Mouse (Mus musculus): ENCODE data around the gene Lnpk.
A peak's percentile ranks its signal among the peaks of the same experiment; 100 is the strongest.

Lnpk gene

GRCm38 (mm10) chr2:74578843-74579489, at the start of gene Lnpk:
TSS of gene Lnpk (minus strand) at chr2:74579435.
- peak; percentile 94 for DNase-seq (ENCODE audit: extremely low read depth, insufficient read length, low spot score)

DNA sequence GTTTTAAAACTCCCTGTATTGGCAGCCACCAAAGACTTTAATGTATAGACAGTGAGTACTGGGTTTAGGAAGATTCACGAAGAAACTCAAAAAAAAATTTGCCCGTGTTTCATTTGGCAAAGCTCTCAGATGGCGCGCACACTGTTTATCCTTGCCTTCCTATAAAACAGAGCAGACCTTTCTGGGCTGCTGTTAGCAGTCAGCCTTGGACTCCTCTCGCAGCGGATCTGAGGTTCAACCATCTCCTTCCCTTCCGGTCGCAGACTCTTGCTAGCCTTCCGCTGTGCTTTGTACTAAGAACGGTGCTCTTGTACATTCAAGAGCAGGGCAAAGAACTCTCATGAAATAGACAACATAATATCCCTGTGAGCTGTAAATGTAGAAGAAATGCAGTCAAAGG, 41.1 kb upstream of the Lnpk start:
- no peak for DNase-seq (ENCODE audit: extremely low read depth, insufficient read length, low spot score)

DNA sequence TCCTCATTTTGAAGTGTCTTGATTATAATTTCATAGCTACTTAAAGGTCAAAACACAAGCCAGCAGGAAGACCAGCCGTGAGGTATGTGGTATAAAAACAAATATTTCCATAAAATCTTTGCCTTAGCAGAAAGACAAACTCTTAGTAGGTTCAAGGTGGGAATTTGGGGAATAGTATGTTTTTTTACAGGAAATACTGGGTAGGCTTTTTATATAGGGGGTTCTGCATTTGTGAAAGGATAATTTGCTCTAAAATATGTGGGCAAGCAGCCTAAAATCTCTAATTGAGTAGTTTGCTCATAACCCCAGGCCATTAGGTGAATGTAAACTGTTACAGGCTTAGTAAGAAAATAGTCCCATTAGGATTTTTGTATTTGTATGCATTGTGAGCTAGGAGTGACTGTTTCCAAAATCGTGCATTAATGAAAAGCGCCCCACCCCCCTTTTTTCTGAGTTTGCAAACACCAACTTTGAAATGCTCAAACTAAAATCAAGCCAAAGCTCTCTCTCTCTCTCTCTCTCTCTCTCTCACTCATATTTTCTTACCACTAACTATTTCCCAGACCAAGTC, 40.5 kb upstream of the Lnpk start:
- DNase-seq (ENCODE audit: extremely low read depth, insufficient read length, low spot score): no peak

- no peak for DNase-seq (ENCODE audit: extremely low read depth, insufficient read length, low spot score)
Measured at GRCm38 (mm10) chr2:74617706-74618105, 38.5 kb upstream of the Lnpk start.

- DNase-seq (ENCODE audit: extremely low read depth, insufficient read length, low spot score): no peak
Measured at GRCm38 (mm10) chr2:74611406-74611805, 32.2 kb upstream of the Lnpk start.

- no peak for DNase-seq (ENCODE audit: extremely low read depth, insufficient read length, low spot score)
Measured at GRCm38 (mm10) chr2:74609350-74609749, 30.1 kb upstream of the Lnpk start.

GRCm38 (mm10) chr2:74606087-74606760, 27.0 kb upstream of the Lnpk start:
- no peak for DNase-seq (ENCODE audit: extremely low read depth, insufficient read length, low spot score)

- DNase-seq (ENCODE audit: extremely low read depth, insufficient read length, low spot score): no peak
Measured at GRCm38 (mm10) chr2:74604011-74604410, 24.8 kb upstream of the Lnpk start.

GRCm38 (mm10) chr2:74602483-74602882, 23.2 kb upstream of the Lnpk start:
- DNase-seq (ENCODE audit: extremely low read depth, insufficient read length, low spot score): no peak

DNA sequence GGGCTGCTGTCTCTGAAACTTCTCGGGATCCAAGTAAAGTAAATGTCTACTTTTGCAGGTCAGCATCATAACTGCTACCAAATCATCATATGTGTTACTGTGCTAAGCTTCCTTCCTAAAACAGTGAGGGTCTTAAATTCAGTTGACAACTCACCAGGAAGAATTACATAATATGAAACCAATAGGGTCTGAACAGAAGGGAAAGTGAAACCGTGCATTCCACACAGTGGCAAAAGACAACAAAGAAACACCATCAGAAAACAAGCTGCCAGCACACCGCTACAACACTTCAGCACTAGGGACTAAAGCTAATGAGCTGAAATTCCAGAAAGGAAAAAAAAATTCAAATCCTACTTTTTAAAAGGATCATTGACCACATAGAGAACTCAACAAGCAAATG, 17.9 kb upstream of the Lnpk start:
- DNase-seq (ENCODE audit: extremely low read depth, insufficient read length, low spot score): no peak

DNA sequence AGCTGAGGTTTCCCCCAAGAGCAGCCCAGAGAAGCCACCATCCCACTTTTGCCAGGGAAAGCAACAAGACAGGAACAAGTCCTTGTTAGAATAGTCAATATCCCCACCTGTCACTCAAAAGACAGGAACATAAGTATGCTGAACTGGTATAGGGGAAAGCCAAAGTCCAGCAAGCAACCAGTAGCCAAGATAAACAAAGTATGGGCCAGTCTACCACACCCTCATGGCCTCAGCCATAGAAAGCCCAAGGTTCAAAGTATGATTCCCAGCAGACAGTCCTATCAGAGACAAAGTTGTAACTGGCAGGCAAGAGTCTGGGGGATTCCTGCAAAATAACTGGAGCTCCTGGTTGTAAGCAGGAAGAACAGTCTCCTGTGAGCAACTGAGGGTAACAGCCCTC, 16.9 kb upstream of the Lnpk start:
- DNase-seq (ENCODE audit: extremely low read depth, insufficient read length, low spot score): no peak

DNA sequence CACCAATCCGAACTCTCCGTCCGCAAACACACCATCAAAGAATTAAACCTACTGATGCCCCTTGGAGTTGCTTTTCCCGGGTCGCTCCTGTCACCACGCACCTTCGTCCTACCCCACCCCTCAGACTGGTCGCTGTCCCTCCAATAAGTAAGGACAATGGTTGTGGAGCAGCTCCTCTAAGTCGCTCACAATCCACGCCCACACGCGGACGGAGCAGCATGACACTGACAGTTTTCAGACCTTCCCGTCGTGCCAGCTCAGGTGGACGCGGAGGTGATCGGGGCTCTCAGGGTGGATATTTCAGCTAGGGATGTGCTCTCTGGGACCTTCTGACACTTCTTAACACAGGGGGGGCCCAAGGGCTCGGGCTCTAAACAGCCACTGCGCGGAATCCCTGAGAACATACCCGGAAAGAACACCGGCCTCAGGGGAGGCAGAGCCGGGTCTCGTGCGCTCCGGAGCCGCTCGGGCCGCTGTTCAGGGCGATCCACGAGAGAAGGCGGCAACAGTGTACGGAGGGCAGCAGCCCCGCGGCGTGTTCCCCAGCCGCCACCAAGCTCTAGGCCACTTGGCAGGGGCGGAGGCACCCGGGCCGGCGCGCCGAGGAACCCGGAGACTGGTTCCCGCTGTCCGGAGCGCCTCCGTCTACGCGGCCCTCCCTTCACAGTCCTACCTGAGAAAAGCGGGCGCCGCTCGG, 941 bp downstream of the Lnpk start:
- peak; percentile 58 for DNase-seq (ENCODE audit: extremely low read depth, insufficient read length, low spot score)

GRCm38 (mm10) chr2:74570390-74570789, 8.8 kb downstream of the Lnpk start:
- DNase-seq (ENCODE audit: extremely low read depth, insufficient read length, low spot score): no peak

GRCm38 (mm10) chr2:74559822-74560221, 19.4 kb downstream of the Lnpk start:
- no peak for DNase-seq (ENCODE audit: extremely low read depth, insufficient read length, low spot score)

GRCm38 (mm10) chr2:74559092-74559491, 20.1 kb downstream of the Lnpk start:
- DNase-seq (ENCODE audit: extremely low read depth, insufficient read length, low spot score): no peak

- DNase-seq (ENCODE audit: extremely low read depth, insufficient read length, low spot score): no peak
Measured at GRCm38 (mm10) chr2:74557451-74557850, 21.8 kb downstream of the Lnpk start.

DNA sequence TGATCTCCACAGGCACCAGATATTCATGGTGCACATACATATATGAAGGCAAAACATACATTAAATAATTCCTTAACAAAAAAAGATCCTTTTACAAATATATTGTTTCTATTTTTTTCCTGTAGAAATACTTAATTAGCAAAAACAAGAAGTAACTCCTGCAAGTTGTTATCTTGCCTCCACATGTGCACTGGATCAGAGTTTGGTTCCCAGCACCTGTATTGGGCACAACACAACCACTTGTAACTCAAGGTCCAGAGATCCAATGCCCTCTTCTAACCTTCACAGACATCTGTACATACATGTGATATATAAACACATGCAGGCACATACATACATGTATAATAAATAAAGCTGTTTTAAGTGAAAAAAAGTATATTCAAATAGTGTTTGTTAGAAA, 27.3 kb downstream of the Lnpk start:
- DNase-seq (ENCODE audit: extremely low read depth, insufficient read length, low spot score): no peak

GRCm38 (mm10) chr2:74548306-74548705, 30.9 kb downstream of the Lnpk start:
- no peak for DNase-seq (ENCODE audit: extremely low read depth, insufficient read length, low spot score)

DNA sequence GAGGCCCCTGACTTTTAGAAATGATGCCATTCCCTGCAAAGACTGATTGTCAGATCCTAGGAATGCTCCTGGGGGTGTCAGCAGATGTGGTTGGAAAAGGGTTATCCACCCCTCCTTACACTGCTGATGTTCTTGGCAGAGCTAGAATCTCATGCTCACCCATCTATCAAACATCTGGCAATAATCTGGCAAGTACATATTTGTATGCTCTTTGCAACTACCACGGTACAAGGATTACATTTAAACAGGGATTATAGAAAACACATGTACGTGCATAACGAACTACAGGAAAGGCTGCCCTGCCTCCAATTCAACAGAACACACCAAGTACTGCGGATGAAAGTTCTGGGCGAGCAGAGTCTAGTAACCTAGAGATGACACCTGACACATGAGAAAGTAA, 70.9 kb downstream of the Lnpk start:
- no peak for DNase-seq (ENCODE audit: extremely low read depth, insufficient read length, low spot score)

- DNase-seq (ENCODE audit: extremely low read depth, insufficient read length, low spot score): no peak
Measured at GRCm38 (mm10) chr2:74506439-74506838, 72.8 kb downstream of the Lnpk start.

DNA sequence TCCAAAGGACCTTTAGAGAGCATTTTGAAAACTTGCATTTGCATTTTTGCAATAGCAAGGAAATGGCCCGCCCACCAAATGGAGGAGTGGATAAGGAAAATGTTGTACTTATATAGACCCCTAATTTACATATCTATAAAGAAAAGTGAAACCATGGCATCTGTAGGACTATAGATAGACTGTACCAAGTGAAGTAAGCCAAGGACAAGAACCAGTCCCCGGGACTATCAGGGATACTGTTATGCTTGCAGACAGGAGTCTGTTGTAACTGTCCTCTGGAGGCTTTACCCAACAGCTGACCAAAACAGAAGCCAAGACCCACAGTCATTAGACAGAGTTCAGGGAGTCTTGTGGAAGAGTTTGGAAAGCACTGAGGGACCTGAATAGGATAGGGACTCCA, 78.9 kb downstream of the Lnpk start:
- DNase-seq (ENCODE audit: extremely low read depth, insufficient read length, low spot score): no peak

- DNase-seq (ENCODE audit: extremely low read depth, insufficient read length, low spot score): no peak
Measured at GRCm38 (mm10) chr2:74497851-74498250, 81.4 kb downstream of the Lnpk start.

All from 3134 (cell line).